Mouse (Mus musculus) heart, adult 2 months (tissue): Measurements from ENCODE around the gene Bard1. TPM values are rescaled to one million over a fixed set of nuclear protein-coding genes. Genes with fewer than 3 reads are reported as not detected.

Experiments
- DNase-seq, 2 experiments: peaks; one replicate each; pipeline ENCODE4 v3.0.0; 2021
- H3K27ac ChIP-seq: fragments of 200-600 bp; 2 replicates; pipeline ENCODE4 v1.8.1; 2022
- H3K27me3 ChIP-seq: fragments of 200-500 bp; 2 replicates; pipeline ENCODE4 v1.6.1; 2012; ENCODE audit warnings: mild to moderate bottlenecking, low read length, inconsistent platforms, mixed read lengths; ENCODE audit not compliant: control insufficient read depth, insufficient read depth
- H3K36me3 ChIP-seq: fragments of 200-500 bp; 2 replicates; pipeline ENCODE4 v1.6.1; 2012; ENCODE audit warnings: low read length, inconsistent platforms; ENCODE audit not compliant: control insufficient read depth, insufficient read depth
- H3K4me1 ChIP-seq: fragments of 200-500 bp; 2 replicates; pipeline ENCODE4 v1.6.1; 2011; ENCODE audit warnings: low read length; ENCODE audit not compliant: control insufficient read depth, insufficient read depth
- H3K4me3 ChIP-seq: fragments of 200-600 bp; 2 replicates; pipeline ENCODE4 v1.8.1; 2022
- H3K79me2 ChIP-seq: fragments of 200-500 bp; replicated peaks from 2 replicates; pipeline ENCODE4 v1.6.1; 2012; ENCODE audit warnings: mild to moderate bottlenecking, inconsistent platforms, low read length, moderate library complexity, mixed read lengths; ENCODE audit not compliant: control insufficient read depth, insufficient read depth
- H3K9ac ChIP-seq: fragments of 200-500 bp; 2 replicates; pipeline ENCODE4 v1.6.1; 2012; ENCODE audit warnings: low read depth, mild to moderate bottlenecking, control low read depth, inconsistent platforms, low read length, mixed read lengths
- CTCF ChIP-seq: fragments of 200-600 bp; IDR thresholded peaks from 2 replicates; pipeline ENCODE4 v1.8.1; 2022; ENCODE audit warnings: antibody characterized with exemption, mild to moderate bottlenecking, moderate library complexity
- EP300 ChIP-seq: fragments of 200-500 bp; IDR thresholded peaks from 2 replicates; pipeline ENCODE4 v1.6.1; 2011; ENCODE audit warnings: low read depth, low read length, control low read depth; ENCODE audit not compliant: insufficient read depth
- POLR2A ChIP-seq: fragments of 200-500 bp; IDR thresholded peaks from 2 replicates; pipeline ENCODE4 v1.6.1; 2011; ENCODE audit warnings: mild to moderate bottlenecking, low read depth, low read length, control low read depth; ENCODE audit not compliant: insufficient read depth
- WGBS: fragments of 180-500 bp; shearing (Covaris S2); methylation state at CpG from one replicate; pipeline ENCODE4 v1.1.7; 2018; 5-methylcytosine and 5-hydroxymethylcytosine counted together
- intact Hi-C: fragments of 180-260 bp; cut with DNase I; formaldehyde crosslinking; loops from one replicate; pipeline ENCODE4 v1.15.1; 2025
- polyA plus RNA-seq: library from polyadenylated mRNA; depleted of rRNA; stranded (reverse); fragments of >200 nt; gene quantifications from 2 replicates; pipeline ENCODE4 v1.2.3, GENCODE M21; 2012
- total RNA-seq, 2 experiments: library from RNA; stranded (reverse); gene quantifications; 2 replicates each; pipeline ENCODE4 v1.2.3; 2021

The Bard1 gene
- total and polyA plus RNA-seq, 3 experiments: 0.18 to 0.70 (median 0.60) TPM

DNA sequence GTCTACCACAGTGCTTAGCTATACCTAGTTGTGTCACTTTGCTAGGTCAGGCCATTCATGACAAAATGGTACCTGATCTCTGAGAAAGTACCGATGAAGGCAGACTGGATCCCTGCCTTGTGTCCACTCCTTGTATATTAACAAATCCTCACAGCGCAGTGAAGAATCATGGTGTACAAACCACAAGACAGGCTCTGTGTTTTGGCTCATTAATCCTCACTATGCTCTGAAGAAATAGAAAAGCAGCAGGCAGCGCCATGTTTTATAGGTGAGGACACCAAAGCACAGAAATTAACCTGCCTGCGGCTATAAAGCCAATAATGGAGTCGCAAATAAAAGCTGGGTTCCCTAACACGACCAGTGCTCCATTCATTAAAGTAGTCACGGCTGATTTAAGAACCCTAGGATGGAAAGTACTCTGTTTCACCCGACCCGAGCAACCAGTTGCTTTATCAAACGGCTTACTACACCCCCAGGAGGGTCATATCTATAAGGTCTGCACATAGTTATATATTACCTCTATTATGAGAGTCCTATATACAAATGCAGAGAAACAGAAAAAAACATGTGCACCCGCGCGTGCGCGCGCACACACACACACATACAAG, 39.0 kb downstream of the Bard1 start:
- 98% methylated on average over 16 of the region's 16 CpGs for WGBS

DNA sequence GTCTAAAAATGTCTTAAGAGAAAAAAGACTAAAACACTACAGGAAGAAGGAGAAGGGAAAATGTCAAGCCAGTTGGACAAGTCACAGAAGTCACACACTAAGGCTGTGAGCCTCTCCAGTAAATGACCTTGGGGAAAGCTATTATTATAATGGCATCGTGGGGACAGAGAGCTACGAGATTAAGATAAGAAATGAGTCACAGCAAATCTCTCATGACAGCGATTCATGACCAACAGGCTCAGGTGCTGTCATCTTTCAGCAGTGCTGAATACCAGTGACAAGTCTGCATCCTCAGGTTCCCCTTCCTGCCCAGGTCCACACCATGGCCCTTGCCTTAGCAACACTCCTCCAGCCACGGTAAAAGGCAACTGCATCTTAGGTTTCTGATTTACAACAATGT, 46.8 kb downstream of the Bard1 start:
- Histone ChIP-seq H3K79me2 (no peaks in the 10 kb centered on the region), H3K27ac (no peak overlapping the region; the same call in 1 of the 2 replicates), H3K4me1 (peaks cover 1% of the 10 kb centered on the region; the same call in 1 of the 2 replicates), H3K4me3 (no peak overlapping the region), H3K9ac (no peak overlapping the region), H3K27me3 (no peaks in the 10 kb centered on the region), H3K36me3 (no peaks in the 10 kb centered on the region)
- TF ChIP-seq POLR2A (no peak), EP300 (no peak), CTCF (no peak)
- WGBS: 27% methylated on average over 4 of the region's 4 CpGs
- peak in 1 of 2 experiments; percentile 5 for DNase-seq
- intact Hi-C loops: no loop called here

More for the DNA sequence above, 39.0 kb downstream of the Bard1 start:
- DNase-seq: no peak
- TF ChIP-seq POLR2A: no peak
- TF ChIP-seq CTCF: no peak
- no peak for TF ChIP-seq EP300
- Histone ChIP-seq H3K27me3 (no peaks in the 10 kb centered on the region), H3K9ac (no peak overlapping the region), H3K4me3 (no peak overlapping the region), H3K36me3 (no peaks in the 10 kb centered on the region), H3K4me1 (no peaks in the 10 kb centered on the region), H3K27ac (no peak overlapping the region), H3K79me2 (no peaks in the 10 kb centered on the region)
- intact Hi-C loops: no loop called here

DNA sequence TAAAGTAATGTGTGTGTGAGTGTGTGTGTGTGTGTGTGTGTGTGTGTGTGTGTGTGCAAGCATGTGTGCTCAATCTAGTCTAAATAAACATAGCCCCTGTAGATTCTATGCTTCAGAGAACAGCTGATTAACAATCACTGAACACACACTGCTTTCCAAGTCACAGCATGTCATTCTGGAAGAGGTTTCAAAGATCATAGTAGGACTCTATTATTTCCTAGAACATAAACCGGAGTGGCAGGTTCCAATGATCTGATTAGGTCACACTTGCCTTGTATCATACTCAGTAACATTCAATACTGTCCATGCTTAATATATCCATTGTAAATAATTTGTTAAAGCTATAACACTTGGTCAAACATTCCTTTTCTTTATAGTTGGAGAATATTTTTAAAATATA, 47.5 kb downstream of the Bard1 start:
- H3K79me2 ChIP-seq: no peaks in the 10 kb centered on the region
- 85% methylated on average over 1 of the region's 1 CpGs for whole genome bisulfite sequencing
- TF ChIP-seq POLR2A: no peak
- no peak for TF ChIP-seq EP300
- no peak for TF ChIP-seq CTCF
- peaks cover 1% of the 10 kb centered on the region; the same call in 1 of the 2 replicates for H3K4me1 ChIP-seq
- H3K4me3 ChIP-seq: no peak overlapping the region
- no peak overlapping the region for H3K27ac ChIP-seq
- DNase-seq: no peak
- intact Hi-C loops: no loop called here
- no peaks in the 10 kb centered on the region for H3K27me3 ChIP-seq
- H3K9ac ChIP-seq: no peak overlapping the region
- H3K36me3 ChIP-seq: no peaks in the 10 kb centered on the region

DNA sequence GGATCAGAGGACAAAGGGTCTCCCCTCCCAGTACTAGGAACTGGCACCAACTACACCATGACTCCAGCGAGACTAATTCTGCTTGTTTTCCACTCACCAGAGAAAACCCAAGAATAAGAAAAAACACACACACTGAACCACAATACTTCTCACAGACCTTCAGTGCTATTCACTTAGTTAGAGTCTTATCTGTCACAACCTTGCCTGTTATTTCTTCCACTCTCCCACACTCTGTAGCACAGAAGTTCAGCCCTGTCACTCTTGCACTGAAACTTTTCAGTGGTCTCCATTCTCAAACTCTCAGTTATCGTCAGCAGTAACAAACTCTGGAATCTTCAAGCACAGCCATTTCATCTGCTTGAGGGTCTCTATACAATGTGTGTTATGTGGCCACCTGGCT, 50.2 kb downstream of the Bard1 start:
- Histone ChIP-seq H3K9ac (no peak overlapping the region), H3K27me3 (no peaks in the 10 kb centered on the region), H3K79me2 (no peaks in the 10 kb centered on the region), H3K4me3 (no peak overlapping the region), H3K4me1 (peaks cover 1% of the 10 kb centered on the region; the same call in 1 of the 2 replicates), H3K27ac (no peak overlapping the region), H3K36me3 (no peaks in the 10 kb centered on the region)
- intact Hi-C loops: no loop called here
- 89% methylated on average over 2 of the region's 2 CpGs for WGBS
- no peak for TF ChIP-seq POLR2A
- TF ChIP-seq EP300: no peak
- no peak for TF ChIP-seq CTCF
- no peak for DNase-seq

DNA sequence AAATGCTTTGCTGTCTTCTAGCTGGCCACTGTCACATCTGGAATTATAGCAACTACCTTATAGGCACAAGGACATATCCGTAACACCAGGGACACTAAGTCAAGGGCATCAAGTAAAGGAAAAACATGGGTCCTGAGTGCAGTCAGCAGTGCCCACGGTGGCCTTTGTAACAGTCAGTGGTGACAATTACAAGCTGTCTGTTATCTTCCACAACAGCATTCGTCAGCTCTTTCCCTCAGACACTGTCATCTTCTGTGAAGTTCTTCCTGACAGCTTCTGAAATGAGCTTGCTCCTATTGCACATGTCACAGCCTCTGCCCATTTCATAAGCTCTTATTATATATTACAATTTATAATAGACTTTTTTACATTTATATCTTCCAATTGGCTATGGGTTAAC, 50.7 kb downstream of the Bard1 start:
- no peak for DNase-seq
- TF ChIP-seq POLR2A (no peak), EP300 (no peak), CTCF (no peak)
- Histone ChIP-seq H3K27ac (no peak overlapping the region), H3K4me3 (no peak overlapping the region), H3K4me1 (peaks cover 1% of the 10 kb centered on the region; the same call in 1 of the 2 replicates), H3K36me3 (no peaks in the 10 kb centered on the region), H3K79me2 (no peaks in the 10 kb centered on the region), H3K27me3 (no peaks in the 10 kb centered on the region), H3K9ac (no peak overlapping the region)
- intact Hi-C loops: no loop called here
- WGBS: 74% methylated on average over 3 of the region's 3 CpGs

DNA sequence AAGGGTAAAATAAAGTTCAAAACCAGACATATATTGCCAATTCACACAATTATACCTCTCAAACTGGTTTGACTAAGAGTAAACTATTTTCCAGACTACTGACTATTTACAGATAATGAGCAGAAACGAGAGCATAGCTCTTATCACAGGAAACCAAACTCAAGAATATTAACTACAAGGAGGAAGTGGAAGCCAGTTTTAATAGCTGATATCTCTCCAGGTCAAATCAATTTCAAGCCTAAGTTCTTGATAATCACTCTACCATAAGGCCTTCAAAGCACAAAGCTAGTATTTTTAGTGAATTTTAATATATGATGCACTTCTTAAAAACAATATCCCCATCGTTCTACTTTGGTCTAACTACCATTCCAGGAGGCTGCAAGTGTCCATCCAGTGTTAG, 57.8 kb downstream of the Bard1 start:
- no peak overlapping the region for H3K27ac ChIP-seq
- no peak overlapping the region for H3K4me3 ChIP-seq
- no peak overlapping the region for H3K9ac ChIP-seq
- H3K27me3 ChIP-seq: no peaks in the 10 kb centered on the region
- no peaks in the 10 kb centered on the region for H3K79me2 ChIP-seq
- H3K36me3 ChIP-seq: no peaks in the 10 kb centered on the region
- TF ChIP-seq POLR2A: no peak
- TF ChIP-seq EP300: no peak
- no peak for TF ChIP-seq CTCF
- 50% methylated on average over 2 of the region's 2 CpGs for WGBS
- no peak for DNase-seq
- H3K4me1 ChIP-seq: no peaks in the 10 kb centered on the region
- intact Hi-C loops: no loop called here
